Mouse (Mus musculus) left cerebral cortex, postnatal 25 days (tissue): ENCODE data around the gene Ret. TPM values are rescaled to one million over a fixed set of nuclear protein-coding genes. Genes with fewer than 3 reads are reported as not detected.

Experiments used
- DNase-seq, 2 experiments: peaks; one replicate each; pipeline ENCODE4 v3.0.0; 2022; ENCODE audit warnings: low spot score in 2 of 2, mixed read lengths in 1 of 2
- intact Hi-C: fragments of 180-260 bp; cut with DNase I; formaldehyde crosslinking; loops from one replicate; pipeline ENCODE4 v1.15.1; 2025
- total RNA-seq, 2 experiments: library from RNA; stranded (reverse); gene quantifications; 2 replicates each; pipeline ENCODE4 v1.2.3; 2021

Ret gene
- total RNA-seq, 2 experiments from 2014 or later: 4.1 TPM

DNA sequence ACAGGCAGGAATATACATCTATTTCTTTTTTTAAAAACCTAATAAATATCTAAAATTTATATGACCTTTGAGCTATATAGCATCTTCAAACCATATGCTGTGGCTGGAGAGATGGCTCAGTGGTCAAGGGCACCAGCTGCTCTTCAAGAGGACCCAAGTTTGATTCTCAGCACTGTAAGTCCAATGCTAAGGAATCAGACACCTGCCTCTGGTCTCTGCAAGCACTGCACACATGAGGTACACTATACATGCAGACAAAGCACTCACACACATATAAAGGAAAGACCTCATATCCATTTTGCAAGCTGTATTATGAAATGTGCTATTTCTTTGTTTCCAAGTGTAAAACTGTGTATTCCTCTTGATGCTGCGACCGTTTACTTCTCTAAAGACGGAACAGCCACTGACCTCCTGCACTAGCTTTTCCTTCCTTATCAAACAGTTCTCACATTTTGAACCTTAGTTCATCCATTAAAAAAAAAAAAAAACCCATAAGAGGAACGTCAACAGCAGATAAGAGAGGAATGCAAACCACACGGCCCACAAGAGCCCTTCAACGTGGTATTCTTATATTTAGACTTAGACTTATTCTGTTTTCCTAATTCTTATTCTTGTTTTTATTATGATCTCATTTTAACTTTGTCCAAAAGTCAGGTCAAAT, 69.6 kb downstream of the Ret start:
- intact Hi-C loops: no loop called here
- no peak for DNase-seq

DNA sequence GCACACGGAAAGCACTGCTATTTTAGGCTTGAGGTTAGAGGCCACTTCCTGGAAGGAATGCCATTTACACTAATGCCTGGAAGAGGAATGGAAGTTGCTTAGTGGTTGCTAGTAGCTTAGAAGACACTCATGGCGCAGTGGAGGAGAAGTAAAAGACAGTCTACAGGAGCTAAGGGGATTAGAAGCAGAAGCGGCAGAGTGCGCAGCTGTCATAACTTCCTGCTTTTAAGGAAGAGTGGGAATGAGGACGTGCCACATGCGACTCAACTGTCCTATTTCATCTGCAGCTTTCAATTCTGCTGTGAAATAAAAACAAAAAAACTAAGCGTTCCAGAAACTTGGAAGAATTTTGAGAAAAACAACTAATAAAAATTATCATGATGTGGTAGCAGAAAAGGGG, 70.3 kb downstream of the Ret start:
- DNase-seq: no peak
- intact Hi-C loops: no loop called here

DNA sequence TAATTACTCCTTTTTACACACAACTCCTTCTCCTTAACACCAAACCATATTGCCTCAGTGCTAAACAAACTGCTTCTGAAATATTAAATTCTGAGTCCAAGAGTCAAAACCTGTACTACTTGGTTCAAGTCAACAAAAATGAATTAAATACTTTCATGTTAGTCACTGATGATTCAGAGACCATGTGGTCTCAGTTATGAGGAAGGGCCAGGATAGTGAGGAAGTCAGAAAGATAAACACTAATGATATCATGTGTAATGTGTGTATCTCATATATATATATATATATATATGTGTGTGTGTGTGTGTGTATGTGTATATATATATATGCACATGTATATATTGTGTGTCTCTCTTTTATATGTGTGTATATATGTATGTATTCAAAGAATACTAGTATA, 70.9 kb downstream of the Ret start:
- intact Hi-C loops: no loop called here
- DNase-seq: no peak

DNA sequence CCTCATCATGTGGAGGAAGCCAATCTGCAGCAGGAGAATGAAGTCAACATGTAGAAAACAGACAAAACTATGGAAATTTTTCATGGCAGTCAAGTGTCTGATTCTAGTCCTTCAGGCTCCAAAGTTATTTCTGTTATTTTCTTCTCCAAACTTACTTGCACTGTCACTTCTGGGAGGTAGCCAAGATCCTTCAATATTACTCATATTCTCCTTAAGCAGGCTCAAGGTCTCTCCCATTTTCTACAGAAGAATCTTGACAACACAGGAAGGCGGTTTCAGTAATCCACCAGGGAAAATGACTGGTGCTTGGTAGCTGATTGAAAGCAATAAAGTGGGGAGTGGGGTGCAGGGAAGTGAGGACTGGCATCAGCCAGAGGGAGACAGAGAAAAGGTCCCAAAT, 74.8 kb downstream of the Ret start:
- intact Hi-C loops: no loop called here

DNA sequence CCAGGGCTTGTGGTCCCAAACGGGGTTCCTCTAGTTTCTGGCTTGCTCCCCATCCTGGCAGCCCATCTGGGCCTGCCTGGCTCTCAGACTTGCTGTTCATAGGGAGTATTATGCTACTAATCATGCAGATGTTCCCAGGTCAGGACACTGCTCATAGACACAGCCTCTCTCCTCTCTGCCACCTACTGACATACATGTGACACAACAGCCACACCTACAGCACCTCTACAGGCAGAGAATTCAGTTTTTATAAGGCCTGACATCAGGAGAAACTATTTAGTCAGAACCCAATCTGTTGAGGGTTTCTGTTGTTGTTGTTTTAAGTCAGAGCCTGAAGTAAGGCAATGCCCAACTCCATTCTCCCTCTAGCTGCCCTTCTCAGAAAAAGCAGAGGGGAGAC, 85.7 kb downstream of the Ret start:
- intact Hi-C loops: no loop called here
- DNase-seq: no peak

More for the DNA sequence above, 74.8 kb downstream of the Ret start:
- DNase-seq: no peak

Other genes starting within 250 kb of the Ret start
- gene Rasgef1a, start 186.3 kb downstream of the Ret start, total RNA-seq: 100 to 1,000 TPM; 199 to 208 TPM
- gene Csgalnact2, start 58.6 kb downstream of the Ret start, total RNA-seq: 10 to 100 TPM; 11.8 to 13.0 TPM
- gene Bms1, start 221.8 kb upstream of the Ret start, total RNA-seq: 10 to 100 TPM; 31.5 to 32.6 TPM